Mouse (Mus musculus) E14TG2a.4 (cell line): ENCODE measurements around the gene Usp49.

Experiments used
- CTCF ChIP-seq: conservative IDR thresholded peaks from 2 replicates; pipeline ENCODE4 v1.5.1; 2014; ENCODE audit warnings: low read length
- NANOG ChIP-seq: IDR thresholded peaks from 2 replicates; pipeline ENCODE4 v1.6.1; 2014; ENCODE audit warnings: borderline replicate concordance, low read length, mixed read lengths
- POU5F1 ChIP-seq: IDR thresholded peaks from 2 replicates; pipeline ENCODE4 v1.6.1; 2014; ENCODE audit warnings: low read length, borderline replicate concordance

- TF ChIP-seq CTCF (no peak), NANOG (no peak), POU5F1 (no peak)
Measured at GRCm38 (mm10) chr17:47693671-47694441, 63.4 kb downstream of the Usp49 start.
